Mouse (Mus musculus): ENCODE results near the gene Zswim1.
"Not testable (repeated sequence)": the region's sequence is repeated elsewhere in the genome, so short reads cannot be mapped to it uniquely, and the experiment has no call there.

Gene Zswim1

DNA sequence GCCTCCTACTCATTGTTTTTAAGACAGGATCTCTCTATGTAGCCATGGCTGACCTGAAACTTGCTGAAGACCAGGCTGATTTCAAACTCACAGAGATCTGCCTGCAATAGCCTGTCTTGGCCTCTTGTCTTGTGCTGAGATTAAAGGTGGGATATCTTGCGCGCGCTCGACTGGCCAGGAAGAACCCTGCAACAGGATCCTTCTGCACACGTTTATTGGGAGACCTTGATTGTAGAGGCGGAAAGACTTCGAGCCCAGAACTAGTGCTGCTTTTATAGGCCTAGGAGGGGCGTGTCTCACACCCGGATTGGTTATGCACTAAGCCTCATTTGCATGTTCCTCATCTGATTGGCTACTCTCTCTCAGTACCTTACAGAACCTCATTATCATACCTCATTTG lies 40.9 kb downstream of the Zswim1 start:
- not testable (repeated sequence) for DNase-seq (ENCODE audit: low spot score in 2 of 2)

DNA sequence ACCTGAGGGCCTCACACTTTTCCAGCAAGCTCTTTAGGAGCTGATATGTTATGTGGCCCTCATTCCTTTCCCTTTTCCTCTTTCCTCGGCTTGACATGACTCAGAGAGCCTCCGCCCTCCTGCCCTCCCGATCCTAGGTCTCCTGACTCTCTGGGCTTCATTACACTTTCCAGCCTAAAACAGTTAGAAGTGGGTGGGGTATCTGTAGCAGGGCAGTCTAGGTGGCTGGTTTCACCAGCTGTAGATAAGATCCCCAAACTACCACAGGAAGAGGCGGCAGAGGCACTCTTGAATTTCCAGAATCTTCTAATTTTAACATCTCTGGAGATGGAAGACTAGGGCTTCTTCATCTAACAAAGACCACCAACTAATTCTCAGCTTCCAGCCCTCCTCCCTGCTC lies 42.1 kb downstream of the Zswim1 start:
- DNase-seq (ENCODE audit: low spot score in 2 of 2): no peak

DNA sequence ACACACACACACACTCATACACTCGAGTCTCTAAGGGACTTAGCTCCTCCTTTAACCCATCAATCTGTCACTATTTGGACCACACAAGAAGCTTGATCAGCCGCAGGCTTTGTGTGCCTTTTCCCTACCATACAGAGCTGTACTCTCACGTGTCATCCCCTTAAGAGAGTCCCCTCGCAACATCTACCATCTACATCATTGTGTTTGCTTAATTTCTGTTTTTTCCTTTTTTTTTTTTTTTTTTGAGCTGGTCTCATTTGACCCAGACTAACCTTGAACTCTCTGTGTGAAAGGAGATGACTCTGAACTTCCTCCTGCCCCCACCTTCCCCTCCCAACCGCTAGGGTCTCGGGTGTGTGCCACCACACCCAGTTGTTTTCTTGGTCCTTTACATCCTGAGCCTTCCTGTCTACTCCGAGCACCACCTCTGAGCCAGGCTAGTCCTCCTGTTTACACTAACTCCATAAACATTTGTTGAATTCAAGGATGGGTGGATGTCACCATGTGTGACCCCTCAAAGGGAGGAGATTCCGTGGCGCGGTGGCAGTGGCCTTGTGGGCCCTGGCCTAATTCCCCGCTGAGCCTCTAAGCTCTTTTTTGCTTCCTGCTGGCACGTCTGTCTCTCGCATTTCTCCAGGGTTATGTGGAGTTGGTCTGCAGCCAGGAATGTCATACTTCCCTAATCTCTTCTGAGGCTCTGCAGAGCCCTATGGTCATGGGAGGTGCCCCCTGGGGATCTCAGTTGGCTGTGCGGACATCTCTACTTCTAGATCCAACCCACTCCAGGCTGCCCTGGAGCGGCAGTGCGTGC lies 44.5 kb downstream of the Zswim1 start:
- DNase-seq (ENCODE audit: low spot score in 2 of 2): no peak

DNA sequence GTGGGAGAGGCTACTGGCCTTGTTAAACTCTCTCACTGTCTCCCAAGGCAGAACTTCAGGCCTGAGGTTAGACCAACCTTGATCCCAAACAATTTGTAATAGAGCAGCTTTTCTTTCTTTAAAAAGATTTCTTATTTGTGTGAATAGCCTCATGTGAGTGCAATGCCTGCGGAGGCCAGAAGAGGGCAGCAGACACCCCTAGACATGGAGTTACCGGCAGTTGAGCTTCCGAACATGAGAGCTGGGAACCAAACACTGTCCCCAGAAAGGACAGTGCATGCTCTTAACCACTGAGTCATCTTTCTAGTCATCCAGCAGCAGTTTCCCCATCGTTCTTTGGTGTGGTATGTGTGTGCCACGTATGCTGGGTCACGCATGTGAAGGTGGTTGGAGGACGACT lies 45.1 kb downstream of the Zswim1 start:
- DNase-seq (ENCODE audit: low spot score in 2 of 2): peak in 1 of 2 experiments; percentile 68

DNA sequence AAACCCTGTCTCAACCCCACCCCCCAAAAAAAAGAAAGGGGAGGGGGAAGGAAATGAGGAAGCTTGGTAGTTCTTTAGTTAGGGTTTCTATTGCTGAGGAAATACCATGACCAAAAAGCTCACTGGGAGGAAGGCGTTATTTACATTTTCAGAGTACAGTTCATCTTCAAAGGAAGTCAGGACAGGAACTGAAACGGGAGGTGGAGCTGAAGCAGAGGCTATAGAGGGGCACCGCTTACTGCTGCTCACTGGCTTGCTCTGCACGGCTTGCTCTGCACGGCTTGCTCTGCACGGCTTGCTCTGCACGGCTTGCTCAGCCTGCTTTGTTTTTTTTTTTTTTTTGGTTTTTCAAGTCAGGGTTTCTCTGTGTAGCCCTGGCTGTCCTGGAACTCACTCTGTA lies 46.0 kb downstream of the Zswim1 start:
- DNase-seq (ENCODE audit: low spot score in 2 of 2): no peak

DNA sequence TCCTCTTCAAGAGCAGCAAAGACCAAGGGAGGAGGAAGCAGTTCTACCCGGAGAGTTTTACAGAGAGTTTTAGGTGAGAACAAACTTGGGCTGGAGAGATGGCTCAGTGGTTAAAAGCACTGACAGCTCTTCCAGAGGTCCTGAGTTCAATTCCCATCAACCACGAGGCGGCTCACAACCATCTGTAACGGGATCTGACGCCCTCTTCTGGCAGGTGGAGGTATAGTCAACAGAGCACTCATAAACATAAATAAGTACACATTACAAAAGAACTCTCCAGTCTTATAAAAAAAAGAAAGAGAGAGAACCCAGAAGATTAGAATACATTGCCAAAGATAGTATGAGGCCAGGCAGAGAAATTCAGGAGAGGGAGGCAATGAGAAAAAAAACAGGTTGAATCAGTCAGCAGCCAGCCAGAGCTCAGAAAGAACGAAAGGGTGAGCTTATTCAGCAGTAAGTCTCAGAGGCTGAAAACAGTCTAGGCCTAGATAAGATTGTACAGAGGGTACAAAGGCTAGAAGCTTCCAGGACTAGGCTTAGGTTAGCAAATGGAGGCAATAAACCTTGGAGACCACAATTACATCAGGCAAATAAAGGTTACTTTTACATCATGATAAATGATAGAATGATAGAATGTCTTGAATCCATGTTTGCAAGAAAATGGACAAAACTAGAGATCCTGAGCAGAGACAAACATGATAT lies 49.3 kb downstream of the Zswim1 start:
- no peak for DNase-seq (ENCODE audit: low spot score in 2 of 2)

DNA sequence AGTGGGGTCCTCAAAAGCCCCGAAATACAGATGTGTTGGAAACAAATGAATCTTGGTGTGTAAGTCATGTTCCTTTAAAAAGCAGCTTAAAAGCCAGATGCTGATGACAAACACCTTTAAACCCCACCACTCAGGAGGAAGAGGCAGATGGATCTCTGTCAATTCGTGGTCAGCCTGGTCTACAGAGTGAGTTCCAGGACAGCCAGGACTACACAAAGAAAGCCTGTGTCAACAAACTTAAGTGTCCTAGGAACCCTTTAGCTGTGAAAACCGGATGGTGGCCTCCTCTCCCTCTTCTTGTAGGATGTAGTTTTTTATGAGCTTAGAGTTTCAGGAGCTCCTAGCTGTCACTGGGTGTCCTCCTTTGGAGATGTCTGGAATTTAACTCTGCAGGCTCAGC lies 51.1 kb downstream of the Zswim1 start:
- no peak for DNase-seq (ENCODE audit: low spot score in 2 of 2)

DNA sequence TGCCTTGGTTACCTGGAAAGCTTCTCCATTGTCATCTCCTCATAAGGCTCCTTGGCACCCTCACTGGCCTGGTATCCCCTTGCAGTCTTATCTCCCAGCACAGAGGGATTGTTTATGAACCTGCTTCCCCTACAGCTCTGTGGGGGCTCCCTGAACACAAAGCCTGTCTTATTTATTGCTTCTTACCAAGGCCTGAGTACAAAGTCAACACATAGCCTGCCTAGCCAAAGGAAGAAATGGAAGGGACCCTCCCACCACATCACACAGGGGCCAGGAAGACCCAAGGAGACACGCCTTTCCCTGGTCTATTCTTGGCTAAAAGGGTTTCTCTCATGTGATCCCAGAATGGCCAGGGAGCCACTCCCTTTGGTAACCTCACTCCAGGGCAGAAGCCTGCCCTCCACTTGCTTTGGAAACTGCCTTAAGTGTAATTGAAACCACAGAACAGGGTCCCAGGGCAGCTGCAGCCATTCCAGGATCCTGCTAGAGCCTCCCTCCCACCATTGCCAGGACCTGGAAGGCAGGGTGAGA lies 51.8 kb downstream of the Zswim1 start:
- no peak for DNase-seq (ENCODE audit: low spot score in 2 of 2)

DNA sequence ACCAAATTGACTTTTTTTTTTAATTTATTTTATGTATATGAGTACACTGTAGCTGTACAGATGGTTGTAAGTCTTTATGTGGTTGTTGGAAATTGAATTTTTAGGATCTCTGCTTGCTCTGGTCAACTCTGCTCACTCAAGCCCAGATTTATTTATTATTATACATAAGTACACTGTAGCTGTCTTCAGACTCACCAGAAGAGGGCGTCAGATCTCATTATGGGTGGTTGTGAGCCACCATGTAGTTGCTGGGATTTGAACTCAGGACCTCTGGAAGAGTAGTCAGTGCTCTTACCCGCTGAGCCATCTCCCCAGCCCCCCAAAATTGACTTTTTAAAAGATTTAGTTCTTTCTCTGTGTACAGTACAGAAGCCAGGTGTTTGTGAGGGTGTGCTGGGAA lies 53.2 kb downstream of the Zswim1 start:
- not testable (repeated sequence) for DNase-seq (ENCODE audit: low spot score in 2 of 2)

Measured in spleen, postnatal 4 days (tissue).